Mouse (Mus musculus) embryonic fibroblast, embryonic 13.5 days (primary cell): ENCODE data around the gene Wsb1.

Source experiments
- CTCF ChIP-seq: IDR thresholded peaks from 2 replicates; pipeline ENCODE4 v1.5.1; 2011; ENCODE audit warnings: mild to moderate bottlenecking, control low read depth, low read length, moderate library complexity, borderline replicate concordance; ENCODE audit not compliant: insufficient read depth
- POLR2A ChIP-seq: IDR thresholded peaks from 2 replicates; pipeline ENCODE4 v1.6.1; 2011; ENCODE audit warnings: low read depth, mild to moderate bottlenecking, control low read depth, low read length, moderate library complexity

- TF ChIP-seq CTCF (no peak), POLR2A (no peak)
Measured at GRCm38 (mm10) chr11:79204444-79204843, 50.0 kb downstream of the Wsb1 start.
